In genomic region chr11:34904271-34904670, GRCm38 (mm10) we compare ENCODE assay signal across 30 mouse cellular contexts.
DNase-seq lines count a peak whose midpoint lies in the region; ATAC-seq lines count a peak whose summit lies in the region.
"Had no signal": no experiment of that assay in that cellular context is flagged by ENCODE, and none has a peak within 500 bp of the region (broad histone marks: within the 10 kb centered on the region; RNA-seq: fewer than 3 reads in every experiment).

No protein-coding gene starts in this region.

- WGBS in embryonic facial prominence, embryonic 11.5 days = 35% methylated on average over 4 of the region's 4 CpGs
- WGBS in embryonic facial prominence, embryonic 10.5 days = 49% methylated on average over 4 of the region's 4 CpGs
- 77% methylated on average over 4 of the region's 4 CpGs for WGBS in forebrain, embryonic 16.5 days

- H3K36me3 ChIP-seq in embryonic facial prominence, embryonic 11.5 days (replicated peaks; ENCODE audit: control insufficient read depth, insufficient read depth, low read depth, low read length) = no peaks in the 10 kb centered on the region
- no peaks in the 10 kb centered on the region for H3K36me3 ChIP-seq in embryonic facial prominence, embryonic 10.5 days (replicated peaks)
- no peaks in the 10 kb centered on the region for H3K36me3 ChIP-seq in forebrain, embryonic 16.5 days (ENCODE audit: control insufficient read depth, insufficient read depth)
- H3K36me3 ChIP-seq: embryonic facial prominence, embryonic 13.5 days; forebrain, embryonic 12.5 days; forebrain, embryonic 15.5 days; G1E; heart, embryonic 10.5 days; heart, embryonic 13.5 days had no signal

- H3K9me3 ChIP-seq in embryonic facial prominence, embryonic 11.5 days (replicated peaks; ENCODE audit: control insufficient read depth, low read length) = no peaks in the 10 kb centered on the region
- no peaks in the 10 kb centered on the region for H3K9me3 ChIP-seq in embryonic facial prominence, embryonic 10.5 days
- no peaks in the 10 kb centered on the region for H3K9me3 ChIP-seq in forebrain, embryonic 16.5 days (ENCODE audit: control insufficient read depth, low read length)
- H3K9me3 ChIP-seq: embryonic facial prominence, embryonic 13.5 days; forebrain, embryonic 12.5 days; forebrain, embryonic 15.5 days; G1E; heart, embryonic 10.5 days; heart, embryonic 13.5 days had no signal

- H3K4me2 ChIP-seq in embryonic facial prominence, embryonic 11.5 days (ENCODE audit: low read depth, low read length) = no peak overlapping the region
- H3K4me2 ChIP-seq in forebrain, embryonic 16.5 days (ENCODE audit: low read length) = no peak overlapping the region
- H3K4me2 ChIP-seq: embryonic facial prominence, embryonic 13.5 days; forebrain, embryonic 12.5 days; forebrain, embryonic 15.5 days; heart, embryonic 13.5 days; hindbrain, embryonic 14.5 days had no signal

- no peak overlapping the region for H3K27ac ChIP-seq in embryonic facial prominence, embryonic 11.5 days (replicated peaks; ENCODE audit: low read depth, low read length)
- no peak overlapping the region for H3K27ac ChIP-seq in embryonic facial prominence, embryonic 10.5 days (replicated peaks)
- no peak overlapping the region for H3K27ac ChIP-seq in forebrain, embryonic 16.5 days (ENCODE audit: low read length)
- H3K27ac ChIP-seq: embryonic facial prominence, embryonic 13.5 days; forebrain, embryonic 12.5 days; forebrain, embryonic 15.5 days; gastrocnemius, adult 2 months; heart, embryonic 10.5 days; heart, embryonic 13.5 days; hindbrain, embryonic 14.5 days; hindbrain, postnatal 0 days had no signal

- H3K4me3 ChIP-seq in embryonic facial prominence, embryonic 11.5 days (ENCODE audit: low read depth, low read length) = no peak overlapping the region
- no peak overlapping the region for H3K4me3 ChIP-seq in embryonic facial prominence, embryonic 10.5 days
- no peak overlapping the region for H3K4me3 ChIP-seq in forebrain, embryonic 16.5 days (replicated peaks; ENCODE audit: low read length)
- H3K4me3 ChIP-seq: embryonic facial prominence, embryonic 13.5 days; erythroblast, embryonic 14.5 days; forebrain, embryonic 12.5 days; forebrain, embryonic 15.5 days; gastrocnemius, adult 2 months; heart, embryonic 10.5 days; heart, embryonic 13.5 days had no signal

- H3K4me1 ChIP-seq in embryonic facial prominence, embryonic 11.5 days (ENCODE audit: control insufficient read depth, insufficient read depth, low read length) = no peaks in the 10 kb centered on the region
- H3K4me1 ChIP-seq in embryonic facial prominence, embryonic 10.5 days = peaks cover 13% of the 10 kb centered on the region
- H3K4me1 ChIP-seq in forebrain, embryonic 16.5 days (replicated peaks; ENCODE audit: control insufficient read depth, insufficient read depth, low read length) = no peaks in the 10 kb centered on the region
- H3K4me1 ChIP-seq: embryonic facial prominence, embryonic 13.5 days; forebrain, embryonic 12.5 days; forebrain, embryonic 15.5 days; heart, embryonic 10.5 days had no signal

- no peak overlapping the region for H3K9ac ChIP-seq in embryonic facial prominence, embryonic 11.5 days (replicated peaks; ENCODE audit: low read length)
- H3K9ac ChIP-seq in forebrain, embryonic 16.5 days (replicated peaks; ENCODE audit: low read depth, low read length) = no peak overlapping the region
- H3K9ac ChIP-seq: embryonic facial prominence, embryonic 13.5 days; forebrain, embryonic 12.5 days; forebrain, embryonic 15.5 days; heart, embryonic 13.5 days; hindbrain, embryonic 14.5 days had no signal

- DNase-seq in embryonic facial prominence, embryonic 11.5 days (ENCODE audit: low spot score) = peak; percentile 15
- no peak for DNase-seq in embryonic facial prominence, embryonic 10.5 days (ENCODE audit: low spot score)
- peak; percentile 56 for DNase-seq in MN1 (ENCODE audit: low spot score)
- peak; percentile 58 for DNase-seq in embryo, embryonic 11 days
- peak; percentile 43 for DNase-seq in mesoderm, embryonic 11.5 days (ENCODE audit: low read depth, low spot score)
- no peak for DNase-seq in heart, adult 8-10 months (ENCODE audit: low spot score)
- DNase-seq: adrenal gland, adult 2 months; adrenal gland, postnatal 14 days; B cell, adult 2 months; cerebellum, adult 11 months; cerebellum, adult 8-10 months; cerebellum, postnatal 10 days; cerebellum, postnatal 36 days; gastrocnemius, adult 2 months; gastrocnemius, postnatal 14 days; heart, adult 18-20 months; heart, postnatal 14 days; heart, postnatal 4 days had no signal

- no peak for ATAC-seq in embryonic facial prominence, embryonic 11.5 days (replicated peaks; ENCODE audit: insufficient number of reproducible peaks, low FRiP score, low TSS enrichment, low read depth)
- ATAC-seq in forebrain, embryonic 16.5 days = no peak
- ATAC-seq: forebrain, embryonic 15.5 days; hindbrain, postnatal 0 days; intestine, postnatal 0 days had no signal

- no peaks in the 10 kb centered on the region for H3K27me3 ChIP-seq in embryonic facial prominence, embryonic 11.5 days (ENCODE audit: control insufficient read depth, insufficient read depth, low read length)
- peaks cover 41% of the 10 kb centered on the region for H3K27me3 ChIP-seq in embryonic facial prominence, embryonic 10.5 days (replicated peaks; ENCODE audit: low read depth, poor library complexity, severe bottlenecking)
- no peaks in the 10 kb centered on the region for H3K27me3 ChIP-seq in forebrain, embryonic 16.5 days (replicated peaks; ENCODE audit: control insufficient read depth, insufficient read depth, low read length)
- H3K27me3 ChIP-seq: CH12.LX; forebrain, embryonic 12.5 days; forebrain, embryonic 15.5 days; heart, embryonic 13.5 days had no signal

Comparison
In these comparisons a context has a peak if more than half of its experiments do, and no peak if none do; other contexts are left out.
1. DNase-seq: peak in embryonic facial prominence, embryonic 11.5 days (single experiment), MN1 (single experiment), embryo, embryonic 11 days (single experiment) and mesoderm, embryonic 11.5 days (single experiment); none in embryonic facial prominence, embryonic 10.5 days (single experiment) and heart, adult 8-10 months (single experiment).